Mouse (Mus musculus) liver, embryonic 12.5 days (tissue): Measurements from ENCODE around the gene Pdzd3. TPM values are rescaled to one million over a fixed set of nuclear protein-coding genes. Genes with fewer than 3 reads are reported as not detected.

Source experiments
- ATAC-seq: fragments of 200-750 bp; cut with Nextera tagmentation; 2 replicates; pipeline ENCODE4 v1.8.0; 2017; ENCODE audit warnings: moderate number of reproducible peaks, mild to moderate bottlenecking, moderate library complexity
- H3K27ac ChIP-seq: fragments of 300-500 bp; sonication (generic); 2 replicates; pipeline ENCODE4 v1.5.1; 2016; ENCODE audit warnings: mild to moderate bottlenecking
- H3K27me3 ChIP-seq: fragments of 300-500 bp; sonication (generic); replicated peaks from 2 replicates; pipeline ENCODE4 v1.6.1; 2016; ENCODE audit warnings: mild to moderate bottlenecking, moderate library complexity
- H3K36me3 ChIP-seq: fragments of 300-500 bp; sonication (generic); 2 replicates; pipeline ENCODE4 v1.6.1; 2016; ENCODE audit warnings: mild to moderate bottlenecking, moderate library complexity
- H3K4me1 ChIP-seq: fragments of 300-500 bp; sonication (generic); 2 replicates; pipeline ENCODE4 v1.6.1; 2016
- H3K4me2 ChIP-seq: fragments of 300-500 bp; sonication (generic); 2 replicates; pipeline ENCODE4 v1.6.1; 2016; ENCODE audit warnings: mild to moderate bottlenecking, moderate library complexity
- H3K4me3 ChIP-seq: fragments of 300-500 bp; sonication (generic); 2 replicates; pipeline ENCODE4 v1.5.1; 2016; ENCODE audit warnings: mild to moderate bottlenecking, moderate library complexity
- H3K9ac ChIP-seq: fragments of 300-500 bp; sonication (generic); 2 replicates; pipeline ENCODE4 v1.6.1; 2016; ENCODE audit warnings: mild to moderate bottlenecking, moderate library complexity
- H3K9me3 ChIP-seq: fragments of 300-500 bp; sonication (generic); replicated peaks from 2 replicates; pipeline ENCODE4 v1.6.1; 2016; ENCODE audit warnings: mild to moderate bottlenecking, moderate library complexity
- whole genome bisulfite sequencing: fragments of 180-500 bp; shearing (Covaris S2); methylation state at CpG from one replicate; pipeline ENCODE4 v1.1.7; 2016; ENCODE audit not compliant: insufficient replicate concordance; 5-methylcytosine and 5-hydroxymethylcytosine counted together
- polyA plus RNA-seq: library from polyadenylated mRNA; unstranded; fragments of >200 nt; fragmentation: Nextera tagmentation; extraction: Ambion mirVana; gene quantifications from 2 replicates; pipeline ENCODE4 v1.2.1, GENCODE M21; 2016

Gene Pdzd3
- polyA plus RNA-seq, 1 experiment from 2014 or later: 0.15 TPM

DNA sequence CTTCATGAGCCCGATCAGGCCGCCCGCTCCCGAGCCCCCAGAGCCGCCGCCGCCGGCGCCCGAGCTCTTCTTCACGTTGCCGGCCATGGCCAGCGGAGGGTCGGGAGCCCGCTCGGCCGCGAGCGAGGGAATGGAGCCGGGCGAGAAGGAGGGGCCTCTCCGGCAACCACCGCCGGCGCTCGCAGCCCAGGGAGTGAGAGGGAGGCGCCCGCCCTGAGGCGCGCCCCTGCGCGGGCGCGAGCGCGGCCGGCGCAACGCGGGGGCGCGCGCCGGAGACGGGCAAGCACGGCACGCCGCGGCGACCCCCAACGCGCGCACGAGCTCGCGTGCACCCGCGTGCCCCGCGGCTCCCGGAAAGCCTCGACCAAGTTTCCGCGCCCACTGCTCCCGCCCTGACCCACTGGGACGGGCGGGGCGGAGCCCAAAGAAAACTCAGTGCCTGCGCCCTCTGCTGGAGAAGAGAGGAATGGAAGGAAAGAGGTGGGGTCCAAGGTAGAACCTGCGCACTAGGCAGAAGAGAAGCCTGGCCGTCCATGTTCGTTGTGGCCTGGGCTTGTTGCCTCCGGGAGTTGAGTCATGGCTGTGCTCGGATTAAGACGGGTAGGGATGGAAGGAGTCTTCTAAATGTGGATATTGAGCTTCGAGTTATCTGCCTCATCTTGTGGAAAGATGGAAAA is 17.3 kb downstream of the Pdzd3 start, which contains the start of gene Cbl:
Gene Cbl, minus strand, starts transcription at position 248 of the 677 bp plus-strand sequence.
- peak within 1 kb of the TSS; percentile 97 for H3K9ac ChIP-seq
- peak within 1 kb of the TSS; percentile 91 for H3K27ac ChIP-seq
- no peaks in the 10 kb centered on the region for H3K36me3 ChIP-seq
- no peaks in the 10 kb centered on the region for H3K9me3 ChIP-seq
- peak within 1 kb of the TSS; percentile 95 for H3K4me3 ChIP-seq
- peaks cover 38% of the 10 kb centered on the region for H3K4me1 ChIP-seq
- H3K27me3 ChIP-seq: no peaks in the 10 kb centered on the region
- WGBS: under 1% methylated on average over 76 of the region's 76 CpGs
- ATAC-seq: peak; percentile 91
- peak within 1 kb of the TSS; percentile 96 for H3K4me2 ChIP-seq

- Histone ChIP-seq H3K9ac (peak overlapping the region; percentile 97), H3K9me3 (no peaks in the 10 kb centered on the region), H3K4me2 (peak overlapping the region; percentile 96), H3K36me3 (peaks cover 1% of the 10 kb centered on the region; the same call in 1 of the 2 replicates), H3K27me3 (no peaks in the 10 kb centered on the region), H3K4me1 (peaks cover 45% of the 10 kb centered on the region), H3K27ac (peak overlapping the region; percentile 91), H3K4me3 (peak overlapping the region; percentile 95)
- peak; percentile 63 for ATAC-seq
- WGBS: under 1% methylated on average over 40 of the region's 40 CpGs
Observed at GRCm38 (mm10) chr9:44233021-44233801, 18.1 kb downstream of the Pdzd3 start.

DNA sequence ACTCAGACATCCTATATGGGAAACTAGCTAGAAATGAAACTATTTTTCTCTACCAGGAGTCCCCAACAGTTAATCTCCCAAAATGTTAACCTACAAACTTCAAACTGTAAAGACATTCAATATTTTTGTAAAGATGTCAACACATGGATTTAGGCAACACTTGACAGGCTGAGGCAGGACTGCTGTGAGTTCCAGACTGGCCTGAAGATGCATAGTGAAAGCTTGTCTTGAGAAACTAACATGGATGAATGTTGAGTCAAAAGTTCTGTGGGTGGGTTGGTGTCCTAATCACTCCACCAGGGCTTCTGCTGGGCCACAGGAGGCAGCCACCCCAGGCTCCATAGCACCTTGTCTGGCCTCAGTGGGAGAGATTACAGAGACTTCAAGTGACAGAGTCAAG is 19.7 kb downstream of the Pdzd3 start:
- H3K4me1 ChIP-seq: peaks cover 60% of the 10 kb centered on the region

GRCm38 (mm10) chr9:44225993-44226392 is 25.3 kb downstream of the Pdzd3 start:
- WGBS: 56% methylated on average over 6 of the region's 6 CpGs
- Histone ChIP-seq H3K9ac (no peak overlapping the region), H3K27me3 (no peaks in the 10 kb centered on the region)

More for the DNA sequence above, 19.7 kb downstream of the Pdzd3 start:
- Histone ChIP-seq H3K9me3 (no peaks in the 10 kb centered on the region), H3K36me3 (peaks cover 9% of the 10 kb centered on the region; the same call in 1 of the 2 replicates), H3K27me3 (no peaks in the 10 kb centered on the region), H3K4me2 (peak overlapping the region; percentile 96), H3K9ac (peak overlapping the region; percentile 97; the same call in 1 of the 2 replicates), H3K27ac (peak overlapping the region; percentile 57), H3K4me3 (peak overlapping the region; percentile 95; the same call in 1 of the 2 replicates)
- no peak for ATAC-seq

DNA sequence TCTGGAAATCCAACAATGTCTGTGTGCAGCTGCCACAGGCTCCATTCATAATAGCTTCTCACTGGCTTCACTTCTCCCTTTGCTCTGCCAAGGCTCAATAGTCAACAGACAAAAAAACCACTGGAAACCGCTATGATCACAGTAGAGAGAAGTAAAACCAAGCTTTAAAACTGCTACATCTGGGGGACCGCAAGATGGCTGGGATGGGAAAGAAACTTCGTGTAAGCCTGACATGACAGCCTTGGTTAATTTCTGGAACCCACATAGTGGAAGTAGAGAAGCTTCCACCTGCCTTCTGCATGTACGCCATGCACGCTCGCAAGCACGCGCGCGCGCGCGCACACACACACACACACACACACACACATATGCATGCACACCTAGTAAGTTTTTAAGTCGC is 37.7 kb downstream of the Pdzd3 start:
- WGBS: 86% methylated on average over 14 of the region's 14 CpGs
- no peak overlapping the region for H3K9ac ChIP-seq
- H3K4me1 ChIP-seq: peaks cover 5% of the 10 kb centered on the region; the same call in 1 of the 2 replicates
- H3K9me3 ChIP-seq: no peaks in the 10 kb centered on the region
- H3K4me2 ChIP-seq: no peak overlapping the region
- no peak overlapping the region for H3K27ac ChIP-seq
- peaks cover 18% of the 10 kb centered on the region; the same call in 1 of the 2 replicates for H3K36me3 ChIP-seq
- H3K4me3 ChIP-seq: no peak overlapping the region
- no peaks in the 10 kb centered on the region for H3K27me3 ChIP-seq
- no peak for ATAC-seq

More at GRCm38 (mm10) chr9:44225993-44226392, 25.3 kb downstream of the Pdzd3 start:
- ATAC-seq: no peak
- no peak overlapping the region for H3K4me2 ChIP-seq
- no peaks in the 10 kb centered on the region for H3K9me3 ChIP-seq
- no peak overlapping the region; the same call in 1 of the 2 replicates for H3K27ac ChIP-seq
- H3K36me3 ChIP-seq: peaks cover 12% of the 10 kb centered on the region; the same call in 1 of the 2 replicates
- peaks cover 35% of the 10 kb centered on the region for H3K4me1 ChIP-seq
- no peak overlapping the region for H3K4me3 ChIP-seq

DNA sequence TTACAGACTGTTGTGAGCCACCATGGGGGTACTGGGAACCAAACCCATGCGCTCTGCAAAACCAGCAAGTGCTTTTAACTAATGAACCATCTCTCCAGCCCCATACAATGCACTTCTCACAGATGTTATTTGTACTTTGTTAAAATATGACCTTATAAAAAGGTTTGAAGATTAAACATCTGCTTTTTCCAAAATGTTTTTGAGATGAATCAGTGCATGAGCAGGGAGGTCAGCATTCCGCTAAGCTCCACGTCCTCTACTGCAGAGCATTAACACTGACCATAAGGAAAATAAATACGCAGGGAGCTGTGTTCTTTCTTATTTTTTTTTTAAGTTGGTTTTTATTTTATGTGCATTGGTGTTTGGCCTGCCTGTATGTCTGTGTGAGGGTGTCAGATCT is 38.9 kb downstream of the Pdzd3 start:
- Histone ChIP-seq H3K4me2 (no peak overlapping the region), H3K4me3 (no peak overlapping the region), H3K4me1 (peaks cover 5% of the 10 kb centered on the region; the same call in 1 of the 2 replicates), H3K36me3 (peaks cover 18% of the 10 kb centered on the region; the same call in 1 of the 2 replicates), H3K9ac (no peak overlapping the region), H3K27me3 (no peaks in the 10 kb centered on the region), H3K27ac (no peak overlapping the region), H3K9me3 (no peaks in the 10 kb centered on the region)
- 93% methylated on average over 4 of the region's 4 CpGs for WGBS
- no peak for ATAC-seq

- Histone ChIP-seq H3K4me1 (peaks cover 5% of the 10 kb centered on the region; the same call in 1 of the 2 replicates), H3K4me3 (no peak overlapping the region), H3K36me3 (peaks cover 18% of the 10 kb centered on the region; the same call in 1 of the 2 replicates), H3K4me2 (no peak overlapping the region), H3K27ac (no peak overlapping the region), H3K9ac (no peak overlapping the region), H3K27me3 (no peaks in the 10 kb centered on the region), H3K9me3 (no peaks in the 10 kb centered on the region)
- ATAC-seq: no peak
- 86% methylated on average over 4 of the region's 4 CpGs for WGBS
Observed at GRCm38 (mm10) chr9:44209416-44209815, 41.9 kb downstream of the Pdzd3 start.

DNA sequence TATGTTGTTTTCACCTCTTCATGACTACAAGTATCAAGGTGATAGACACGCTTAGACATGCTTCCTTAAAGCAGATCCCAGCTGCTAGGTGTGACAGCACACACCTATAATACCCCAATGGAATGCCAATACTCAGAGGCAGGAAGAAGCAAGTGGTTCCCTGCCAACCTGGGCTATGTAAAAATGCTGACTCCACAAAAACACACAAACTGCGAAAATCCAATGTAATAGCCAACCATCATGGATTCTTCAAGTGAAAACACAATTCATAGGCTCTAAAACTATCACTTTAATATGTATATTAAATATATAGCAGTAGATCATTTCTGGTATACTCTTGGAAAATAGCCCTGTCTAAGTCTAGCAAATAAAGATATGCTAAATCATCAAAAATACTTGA is 43.4 kb downstream of the Pdzd3 start:
- H3K27me3 ChIP-seq: no peaks in the 10 kb centered on the region
- ATAC-seq: no peak
- no peaks in the 10 kb centered on the region for H3K9me3 ChIP-seq
- H3K36me3 ChIP-seq: peaks cover 16% of the 10 kb centered on the region; the same call in 1 of the 2 replicates
- H3K27ac ChIP-seq: no peak overlapping the region
- 82% methylated on average over 2 of the region's 2 CpGs for WGBS
- no peak overlapping the region for H3K9ac ChIP-seq
- H3K4me1 ChIP-seq: peaks cover 5% of the 10 kb centered on the region; the same call in 1 of the 2 replicates
- H3K4me2 ChIP-seq: no peak overlapping the region
- H3K4me3 ChIP-seq: no peak overlapping the region

DNA sequence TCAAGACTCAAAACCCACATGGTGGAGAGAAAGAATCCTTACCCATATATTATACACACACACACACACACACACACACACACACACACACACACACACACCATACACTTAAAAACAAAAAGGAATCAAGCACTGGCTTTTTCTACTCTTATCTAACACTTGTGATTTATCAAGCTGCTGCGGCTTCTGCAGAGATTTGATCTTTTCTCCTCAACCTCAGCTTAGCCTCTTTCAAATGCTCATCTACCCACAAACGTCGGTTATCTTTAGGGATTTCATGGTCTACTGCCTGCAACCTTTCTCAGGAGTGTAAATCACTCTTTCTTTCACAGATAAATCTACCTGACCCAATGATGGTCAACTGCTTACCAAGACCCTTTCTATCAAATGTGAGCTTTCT is 50.8 kb downstream of the Pdzd3 start:
- no peak overlapping the region for H3K4me2 ChIP-seq
- H3K4me3 ChIP-seq: no peak overlapping the region
- H3K9me3 ChIP-seq: no peaks in the 10 kb centered on the region
- peaks cover 6% of the 10 kb centered on the region; the same call in 1 of the 2 replicates for H3K4me1 ChIP-seq
- 55% methylated on average over 3 of the region's 3 CpGs for WGBS
- no peak overlapping the region for H3K27ac ChIP-seq
- no peak for ATAC-seq
- no peak overlapping the region for H3K9ac ChIP-seq
- peaks cover 42% of the 10 kb centered on the region for H3K36me3 ChIP-seq
- H3K27me3 ChIP-seq: no peaks in the 10 kb centered on the region

GRCm38 (mm10) chr9:44199580-44199979 is 51.7 kb downstream of the Pdzd3 start:
- Histone ChIP-seq H3K27ac (no peak overlapping the region), H3K27me3 (no peaks in the 10 kb centered on the region), H3K4me1 (peaks cover 8% of the 10 kb centered on the region), H3K36me3 (peaks cover 47% of the 10 kb centered on the region), H3K4me2 (no peak overlapping the region), H3K9ac (no peak overlapping the region), H3K4me3 (no peak overlapping the region), H3K9me3 (no peaks in the 10 kb centered on the region)
- ATAC-seq: no peak

- no peaks in the 10 kb centered on the region for H3K9me3 ChIP-seq
- H3K9ac ChIP-seq: no peak overlapping the region
- 85% methylated on average over 3 of the region's 3 CpGs for WGBS
- no peaks in the 10 kb centered on the region for H3K27me3 ChIP-seq
- no peak overlapping the region for H3K27ac ChIP-seq
- peaks cover 12% of the 10 kb centered on the region for H3K4me1 ChIP-seq
- no peak overlapping the region for H3K4me2 ChIP-seq
- no peak for ATAC-seq
- H3K36me3 ChIP-seq: peaks cover 47% of the 10 kb centered on the region
- no peak overlapping the region for H3K4me3 ChIP-seq
Observed at GRCm38 (mm10) chr9:44199166-44199565, 52.1 kb downstream of the Pdzd3 start.
